Mouse (Mus musculus) thymus, adult 2 months (tissue): ENCODE data around the gene Spopl.

ENCODE experiments used
- CTCF ChIP-seq: fragments of 200-500 bp; IDR thresholded peaks from 2 replicates; pipeline ENCODE4 v1.5.1; 2012; ENCODE audit warnings: mild to moderate bottlenecking, control low read depth, low read length, moderate library complexity, borderline replicate concordance; ENCODE audit not compliant: control insufficient read depth, poor library complexity, insufficient read depth; ENCODE audit errors: extremely low read depth
- POLR2A ChIP-seq: fragments of 200-500 bp; IDR thresholded peaks from 2 replicates; pipeline ENCODE4 v1.6.1; 2012; ENCODE audit warnings: mild to moderate bottlenecking, low read length, control low read depth, moderate library complexity; ENCODE audit not compliant: control insufficient read depth, poor library complexity, insufficient read depth; ENCODE audit errors: extremely low read depth

- TF ChIP-seq CTCF = no peak
- no peak for TF ChIP-seq POLR2A
Measured at GRCm38 (mm10) chr2:23559186-23559585, 12.7 kb downstream of the Spopl start.
